Mouse (Mus musculus) heart, postnatal 0 days (tissue): ENCODE results near the gene Pnmal2. TPM values are rescaled to one million over a fixed set of nuclear protein-coding genes. Genes with fewer than 3 reads are reported as not detected.
A peak's percentile ranks its signal among the peaks of the same experiment; 100 is the strongest.

Source experiments
- ATAC-seq: fragments of 200-750 bp; cut with Nextera tagmentation; 2 replicates; pipeline ENCODE4 v1.8.0; 2017; ENCODE audit warnings: low read depth, moderate number of reproducible peaks, moderate library complexity; ENCODE audit not compliant: insufficient read depth
- DNase-seq: peaks from one replicate; pipeline ENCODE4 v3.0.0-alpha.2; 2016; ENCODE audit warnings: low spot score
- H3K27ac ChIP-seq: fragments of 300-500 bp; sonication (generic); 2 replicates; pipeline ENCODE4 v1.5.1; 2014; ENCODE audit warnings: low read depth, mild to moderate bottlenecking
- H3K27me3 ChIP-seq: fragments of 300-500 bp; sonication (generic); 2 replicates; pipeline ENCODE4 v1.6.1; 2014; ENCODE audit warnings: low read length, mixed read lengths; ENCODE audit not compliant: control insufficient read depth, insufficient read depth
- H3K36me3 ChIP-seq: fragments of 300-500 bp; sonication (generic); replicated peaks from 2 replicates; pipeline ENCODE4 v1.6.1; 2014; ENCODE audit warnings: low read length, mixed read lengths; ENCODE audit not compliant: control insufficient read depth, insufficient read depth
- H3K4me1 ChIP-seq: fragments of 300-500 bp; sonication (generic); 2 replicates; pipeline ENCODE4 v1.6.1; 2014; ENCODE audit warnings: antibody characterized with exemption; ENCODE audit not compliant: control insufficient read depth, insufficient read depth
- H3K4me2 ChIP-seq: fragments of 300-500 bp; sonication (generic); 2 replicates; pipeline ENCODE4 v1.6.1; 2014; ENCODE audit warnings: low read depth, mild to moderate bottlenecking, low read length, moderate library complexity
- H3K4me3 ChIP-seq: fragments of 300-500 bp; sonication (generic); 2 replicates; pipeline ENCODE4 v1.5.1; 2014; ENCODE audit warnings: low read depth, low read length
- H3K9ac ChIP-seq: fragments of 300-500 bp; sonication (generic); replicated peaks from 2 replicates; pipeline ENCODE4 v1.6.1; 2014; ENCODE audit warnings: low read depth, low read length, mixed read lengths
- H3K9me3 ChIP-seq: fragments of 300-500 bp; sonication (generic); replicated peaks from 2 replicates; pipeline ENCODE4 v1.6.1; 2016; ENCODE audit warnings: low read length; ENCODE audit not compliant: control insufficient read depth
- CTCF ChIP-seq: IDR thresholded peaks from 2 replicates; pipeline ENCODE4 v1.5.1; 2016; ENCODE audit warnings: antibody characterized with exemption, control low read depth, low read depth
- EP300 ChIP-seq: IDR thresholded peaks from 2 replicates; pipeline ENCODE4 v1.6.1; 2016; ENCODE audit warnings: antibody characterized with exemption, low read depth
- WGBS: fragments of 180-500 bp; shearing (Covaris S2); extraction: QIAGEN DNeasy Blood & Tissue Kit; methylation state at CpG from one replicate; pipeline ENCODE4 v1.1.7; 2014; 5-methylcytosine and 5-hydroxymethylcytosine counted together
- polyA plus RNA-seq: library from polyadenylated mRNA; unstranded; fragments of >200 nt; fragmentation: Nextera tagmentation; extraction: Ambion mirVana; gene quantifications from 2 replicates; pipeline ENCODE4 v1.2.1, GENCODE M21; 2015
- total RNA-seq: library from RNA; depleted of rRNA; stranded (reverse); fragments of >200 nt; gene quantifications from 2 replicates; pipeline ENCODE4 v1.2.3, GENCODE M21; 2014; ENCODE audit warnings: low replicate concordance

The Pnmal2 gene
- total and polyA plus RNA-seq, 2 experiments from 2014 or later = 3.4 to 4.0 TPM

DNA sequence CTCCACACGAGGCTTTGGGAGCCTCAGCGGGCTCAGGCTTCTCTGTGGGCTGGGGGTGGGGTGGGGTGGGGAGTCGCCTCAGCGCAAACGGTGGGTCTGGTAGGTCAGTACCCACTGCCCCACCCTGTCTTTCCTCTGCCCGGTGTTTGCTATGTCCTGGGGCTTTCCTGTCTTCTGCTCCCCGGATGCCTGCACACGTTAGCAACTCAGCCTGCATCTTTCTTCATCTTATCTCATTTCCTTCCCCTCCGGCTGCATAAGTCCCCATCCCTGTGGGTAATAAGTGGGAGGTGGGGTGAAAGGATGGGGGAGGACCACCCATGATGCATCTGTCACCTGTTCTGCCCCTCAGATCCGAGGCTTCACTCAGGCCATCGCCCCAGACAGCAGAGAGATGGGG, 36.1 kb upstream of the Pnmal2 start:
- H3K27ac ChIP-seq = no peak overlapping the region
- no peak for ATAC-seq

DNA sequence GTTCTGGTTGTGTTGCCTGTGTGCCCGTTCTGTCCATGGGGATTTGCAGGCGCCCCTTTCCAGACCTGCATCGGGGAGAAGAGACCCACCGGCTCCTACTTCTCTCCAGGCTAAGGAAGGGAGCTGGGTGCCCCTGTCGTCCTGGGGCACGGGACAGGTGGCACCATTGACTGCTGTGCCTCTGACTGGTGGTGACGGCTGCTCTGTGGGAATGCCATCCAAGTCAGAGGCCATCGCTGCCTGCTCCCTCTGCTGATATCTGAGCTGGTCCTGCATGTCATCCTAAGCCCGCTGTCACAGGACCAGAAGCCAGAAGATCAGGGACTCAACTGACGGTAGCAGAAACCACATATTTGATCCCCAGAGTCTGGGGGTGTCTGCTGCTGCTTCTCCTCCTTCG, 35.6 kb upstream of the Pnmal2 start:
- H3K27ac ChIP-seq = no peak overlapping the region
- whole genome bisulfite sequencing = 40% methylated on average over 11 of the region's 11 CpGs
- H3K4me3 ChIP-seq = no peak overlapping the region
- peaks cover 15% of the 10 kb centered on the region for H3K27me3 ChIP-seq
- H3K9me3 ChIP-seq = no peaks in the 10 kb centered on the region
- no peak overlapping the region for H3K9ac ChIP-seq
- H3K4me2 ChIP-seq = 0 out of 2 replicates have a peak overlapping the region, but pooled peaks have one; percentile 45
- no peaks in the 10 kb centered on the region for H3K36me3 ChIP-seq
- DNase-seq = no peak
- no peak for TF ChIP-seq EP300
- no peak for TF ChIP-seq CTCF
- ATAC-seq = no peak
- H3K4me1 ChIP-seq = peaks cover 15% of the 10 kb centered on the region

More for the DNA sequence above, 36.1 kb upstream of the Pnmal2 start:
- TF ChIP-seq EP300 (no peak), CTCF (no peak)
- Histone ChIP-seq H3K9ac (peak overlapping the region; percentile 42; the same call in 1 of the 2 replicates), H3K36me3 (no peaks in the 10 kb centered on the region), H3K4me1 (peaks cover 15% of the 10 kb centered on the region), H3K4me3 (no peak overlapping the region), H3K9me3 (no peaks in the 10 kb centered on the region), H3K27me3 (peaks cover 19% of the 10 kb centered on the region), H3K4me2 (peak overlapping the region; percentile 45)
- no peak for DNase-seq
- WGBS = 19% methylated on average over 11 of the region's 11 CpGs

- WGBS = 44% methylated on average over 10 of the region's 10 CpGs
- Histone ChIP-seq H3K36me3 (peaks cover 8% of the 10 kb centered on the region), H3K9ac (no peak overlapping the region), H3K4me2 (no peak overlapping the region), H3K4me3 (no peak overlapping the region), H3K27ac (no peak overlapping the region), H3K9me3 (no peaks in the 10 kb centered on the region), H3K27me3 (peaks cover 12% of the 10 kb centered on the region), H3K4me1 (peaks cover 15% of the 10 kb centered on the region)
- DNase-seq (no peak), ATAC-seq (no peak)
- TF ChIP-seq CTCF (no peak), EP300 (no peak)
These were observed 34.6 kb upstream of the Pnmal2 start for GRCm38 (mm10) chr7:16909909-16910308.

DNA sequence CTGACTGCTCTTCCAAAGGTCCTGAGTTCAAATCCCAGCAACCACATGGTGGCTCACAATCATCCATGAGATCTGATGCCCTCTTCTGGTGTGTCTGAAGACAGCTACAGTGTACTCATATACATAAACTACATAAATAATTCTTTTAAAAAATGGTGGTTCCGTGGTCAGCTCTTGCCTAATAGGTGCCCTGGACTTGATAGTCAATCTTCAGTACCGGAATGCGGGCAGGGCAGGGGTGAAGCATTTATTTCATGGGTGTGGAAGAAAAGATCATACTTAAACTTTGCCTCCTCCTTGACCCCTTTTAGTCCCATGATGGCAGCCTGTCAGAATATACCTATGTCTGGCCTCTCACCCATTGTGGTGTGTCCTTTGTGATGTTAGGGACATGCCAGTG, 32.6 kb upstream of the Pnmal2 start:
- peaks cover 28% of the 10 kb centered on the region for H3K36me3 ChIP-seq

DNA sequence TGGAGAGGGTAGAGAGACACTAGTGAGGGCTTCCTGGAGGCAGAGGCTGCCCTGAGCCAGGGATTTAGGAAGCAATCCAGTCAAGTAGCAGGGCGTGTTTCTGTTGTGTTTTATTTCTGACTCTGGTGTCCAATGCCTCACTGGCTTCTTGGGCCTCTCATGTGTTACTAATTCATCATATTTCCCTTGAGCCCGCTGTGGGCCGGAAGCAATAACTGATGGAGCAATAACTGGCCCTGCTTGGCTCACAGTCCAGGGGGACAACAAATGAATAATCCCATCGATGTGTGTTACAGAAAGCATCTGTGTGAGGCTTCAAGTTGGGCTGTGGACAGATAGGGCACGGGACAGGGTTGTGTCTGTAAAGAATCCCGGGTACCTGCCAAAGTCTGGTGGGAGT, 32.1 kb upstream of the Pnmal2 start:
- ATAC-seq = no peak
- Histone ChIP-seq H3K27me3 (peaks cover 12% of the 10 kb centered on the region; the same call in 1 of the 2 replicates), H3K9me3 (no peaks in the 10 kb centered on the region), H3K36me3 (peaks cover 33% of the 10 kb centered on the region), H3K9ac (no peak overlapping the region), H3K4me2 (no peak overlapping the region), H3K4me3 (no peak overlapping the region), H3K27ac (no peak overlapping the region), H3K4me1 (peaks cover 19% of the 10 kb centered on the region)
- WGBS = 80% methylated on average over 6 of the region's 6 CpGs
- no peak for DNase-seq
- no peak for TF ChIP-seq EP300
- no peak for TF ChIP-seq CTCF

More for the DNA sequence above, 32.6 kb upstream of the Pnmal2 start:
- DNase-seq (no peak), ATAC-seq (no peak)
- TF ChIP-seq EP300 (no peak), CTCF (no peak)
- Histone ChIP-seq H3K4me1 (peaks cover 20% of the 10 kb centered on the region), H3K4me3 (no peak overlapping the region), H3K27me3 (peaks cover 12% of the 10 kb centered on the region), H3K9me3 (no peaks in the 10 kb centered on the region), H3K27ac (no peak overlapping the region), H3K9ac (no peak overlapping the region), H3K4me2 (no peak overlapping the region)
- WGBS = 90% methylated on average over 3 of the region's 3 CpGs
